Mouse (Mus musculus): ENCODE measurements at regions not wholly inside any gene's neighbourhood (a gene's known extent, or its start where the extent isn't known, plus 50 kb on each side); places are given as distances from the start of the nearest gene placed in this dataset.

DNA sequence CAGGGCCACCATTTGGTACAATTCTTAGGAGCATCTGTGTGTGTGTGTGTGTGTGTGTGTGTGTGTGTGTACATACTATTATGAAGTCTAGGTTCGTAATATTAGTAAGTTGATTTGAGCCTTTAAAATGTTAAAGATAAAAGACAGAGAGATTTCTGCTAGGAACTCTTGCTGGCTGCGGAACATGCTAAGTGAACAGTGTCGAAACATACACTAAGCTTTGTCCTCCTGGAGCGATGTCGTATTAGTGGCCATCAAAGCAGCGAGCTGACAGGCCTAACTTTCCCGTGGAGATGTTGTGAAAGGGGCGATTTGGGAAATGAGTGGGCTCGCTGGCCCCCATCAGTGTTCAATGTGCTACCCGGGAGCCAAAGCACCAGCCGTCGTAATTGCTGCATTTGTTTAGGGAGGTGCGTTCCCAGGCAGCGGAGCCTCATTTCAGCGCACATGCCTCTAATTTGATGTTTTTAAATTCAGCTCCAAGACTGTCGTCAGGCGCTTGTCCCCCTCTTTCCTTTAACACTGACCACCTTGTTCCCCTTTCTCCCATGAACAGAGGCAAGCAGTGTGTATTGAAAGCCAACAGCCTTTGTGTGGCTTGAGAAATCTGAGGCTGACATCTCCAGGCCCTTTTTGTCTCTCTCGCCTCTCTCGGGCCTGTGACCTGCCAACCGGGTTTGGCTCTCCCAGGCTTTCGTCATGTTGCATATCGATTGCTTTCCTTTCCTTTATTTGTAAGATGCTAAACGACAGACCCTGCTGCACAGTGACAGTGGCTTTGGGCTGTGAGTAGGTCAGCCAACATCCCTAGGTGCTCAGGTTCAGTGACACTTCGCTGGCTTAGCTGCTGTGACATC, 426.3 kb downstream of the Sorl1 start:
- intact Hi-C loops (cut with DNase I) = no loop called here

GRCm38 (mm10) chr9:41697160-41697559, 426.9 kb downstream of the Sorl1 start:
- intact Hi-C loops (cut with DNase I) = no loop called here
- no peak for DNase-seq

More for the DNA sequence above, 426.3 kb downstream of the Sorl1 start:
- DNase-seq = no peak

DNA sequence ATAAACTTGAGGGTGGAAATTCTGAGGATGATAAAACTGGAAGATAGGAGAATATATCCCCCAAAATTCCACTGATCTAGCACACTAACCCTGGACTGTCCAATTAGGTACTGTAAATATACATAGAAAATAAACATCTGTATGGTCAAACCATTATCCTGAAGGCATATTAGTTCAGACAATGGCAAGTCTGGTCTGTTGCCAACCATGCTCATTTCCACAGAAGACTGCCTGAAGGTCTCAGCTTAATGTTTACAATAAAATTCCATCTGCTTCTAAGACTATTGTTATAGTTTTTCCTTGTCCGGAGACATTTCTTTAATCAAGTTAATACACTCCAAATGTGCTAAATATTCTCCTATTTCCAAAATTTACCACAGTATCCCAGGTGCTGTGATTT, 441.2 kb downstream of the Sorl1 start:
- intact Hi-C loops (cut with DNase I) = no loop called here

GRCm38 (mm10) chr9:41675656-41676055, 448.4 kb downstream of the Sorl1 start:
- intact Hi-C loops (cut with DNase I) = no loop called here
- DNase-seq = no peak

More for the DNA sequence above, 441.2 kb downstream of the Sorl1 start:
- DNase-seq = no peak

DNA sequence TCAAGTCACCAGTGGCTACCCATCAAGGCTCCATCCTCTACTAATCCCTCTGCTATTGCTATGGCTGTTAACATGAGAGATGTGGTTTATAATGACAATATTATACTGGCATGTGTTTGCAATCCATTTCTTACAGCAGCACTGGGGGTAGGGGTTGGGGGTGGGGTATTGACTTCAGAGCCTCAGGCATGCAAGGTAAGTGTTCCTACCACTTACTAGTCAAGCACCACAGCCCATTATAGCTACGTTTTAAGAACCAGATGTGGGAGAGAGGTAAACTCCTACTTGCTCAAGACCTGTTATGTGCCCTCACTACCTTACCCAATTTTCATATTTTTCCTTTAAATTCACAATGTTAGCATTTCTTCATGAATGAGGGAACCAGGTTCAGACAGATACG, 451.1 kb downstream of the Sorl1 start:
- intact Hi-C loops (cut with DNase I) = no loop called here

DNA sequence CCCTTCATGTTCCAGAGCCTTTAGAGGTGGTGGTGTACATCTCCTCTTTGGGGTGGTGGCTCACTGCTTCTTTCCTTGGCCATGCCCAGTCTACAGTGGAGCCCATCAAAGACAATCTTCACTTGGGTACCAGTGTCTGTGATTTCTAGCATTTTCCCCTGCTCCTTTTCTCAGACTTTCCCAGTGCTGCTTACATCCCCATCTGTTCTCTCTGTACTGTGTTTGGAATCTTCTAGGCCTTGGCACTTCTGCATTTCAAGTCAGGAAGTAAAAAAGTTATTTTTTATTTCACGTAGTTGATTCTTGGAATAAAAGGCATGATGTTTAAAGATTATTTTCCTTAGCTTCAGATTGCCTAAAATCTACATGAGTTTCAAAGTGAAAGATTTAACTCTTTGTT, 455.4 kb downstream of the Sorl1 start:
- intact Hi-C loops (cut with DNase I) = no loop called here
- no peak for DNase-seq

More for the DNA sequence above, 451.1 kb downstream of the Sorl1 start:
- DNase-seq = no peak

DNA sequence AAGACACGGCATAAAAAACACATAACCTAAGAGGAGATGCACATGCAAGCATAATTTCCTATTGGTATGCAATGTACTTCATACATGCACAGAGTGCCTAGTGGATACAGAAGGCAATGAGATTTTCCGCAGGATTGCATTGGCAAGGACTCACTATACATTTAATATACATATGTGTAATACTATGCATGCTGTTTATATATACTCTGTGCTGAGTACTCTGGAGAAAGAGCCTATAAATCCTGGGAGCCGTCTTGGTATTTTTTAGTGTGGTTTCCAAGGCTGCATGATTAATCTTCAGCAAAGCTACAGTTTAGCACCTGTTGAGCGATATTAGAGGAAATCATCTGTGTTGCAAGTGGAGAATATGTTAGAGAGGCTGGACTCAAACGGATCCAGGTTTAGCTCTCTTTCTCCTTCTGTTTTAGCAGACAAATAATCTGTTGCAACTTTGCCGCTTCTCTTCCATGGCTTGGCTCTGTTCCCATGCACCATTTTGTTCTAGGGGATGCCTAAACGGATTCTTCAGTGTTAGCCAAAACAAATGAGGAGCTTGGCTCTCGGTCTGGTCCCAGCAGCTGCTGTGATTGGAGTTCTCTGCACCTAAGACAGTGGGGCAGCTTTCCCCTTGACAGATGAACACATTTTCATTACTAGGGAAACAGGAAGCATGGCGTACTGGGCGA, 459.0 kb downstream of the Sorl1 start:
- intact Hi-C loops (cut with DNase I) = no loop called here
- peak; percentile 59 to 63 for DNase-seq

DNA sequence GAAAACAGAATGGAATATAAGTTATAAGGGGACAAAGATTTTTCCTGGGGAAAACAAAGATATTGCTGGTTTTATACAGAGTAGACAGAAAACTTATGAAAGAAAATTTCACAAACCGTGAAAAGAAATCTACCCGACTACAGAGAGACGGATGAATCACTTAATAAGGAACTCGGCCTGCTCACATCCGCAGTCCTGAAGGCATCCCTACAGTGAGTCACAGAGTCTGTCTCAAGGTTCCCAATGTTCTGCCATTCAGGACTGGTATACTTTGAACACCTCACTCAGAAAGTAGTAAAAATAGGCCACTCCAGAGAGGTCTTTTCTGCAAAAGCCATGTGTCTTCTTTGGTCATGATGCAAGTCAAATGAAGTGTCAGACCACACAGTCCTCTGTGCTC, 463.5 kb downstream of the Sorl1 start:
- intact Hi-C loops (cut with DNase I) = no loop called here
- DNase-seq = no peak

GRCm38 (mm10) chr9:41660011-41660410, 464.1 kb downstream of the Sorl1 start:
- DNase-seq = no peak
- intact Hi-C loops (cut with DNase I) = no loop called here

DNA sequence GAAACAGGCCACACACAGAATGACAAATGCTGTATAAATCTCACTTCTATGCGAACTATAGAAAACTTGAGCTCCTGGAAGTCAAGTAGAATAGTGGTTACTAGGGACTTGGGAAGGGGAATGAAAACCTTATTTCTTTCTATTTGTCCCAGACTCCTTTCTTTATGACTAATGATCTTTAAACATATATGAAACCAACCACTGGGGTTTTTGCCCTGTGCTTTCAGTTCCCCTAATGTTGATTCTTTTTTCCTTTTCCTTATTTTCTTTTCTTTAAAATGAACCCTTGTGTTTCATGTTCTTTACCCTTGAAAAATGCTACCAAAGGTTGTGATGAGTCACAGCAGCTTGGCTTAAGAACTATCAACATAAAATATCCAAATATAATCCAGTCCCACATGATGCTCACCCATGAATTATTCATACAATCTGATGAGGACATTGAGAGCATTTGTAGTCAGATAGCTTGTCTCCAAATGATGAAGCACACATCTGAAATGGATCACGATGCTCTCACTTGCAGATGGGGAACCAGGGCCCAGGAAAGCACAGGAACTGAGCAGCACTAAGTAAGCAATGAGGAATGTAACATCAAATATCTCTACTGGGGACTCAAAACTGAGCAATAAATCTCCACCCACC, 470.2 kb upstream of the Ubash3b start:
- intact Hi-C loops (cut with DNase I) = no loop called here
- DNase-seq = no peak

GRCm38 (mm10) chr9:41621341-41621740, 459.8 kb upstream of the Ubash3b start:
- no peak for DNase-seq
- intact Hi-C loops (cut with DNase I) = no loop called here

DNA sequence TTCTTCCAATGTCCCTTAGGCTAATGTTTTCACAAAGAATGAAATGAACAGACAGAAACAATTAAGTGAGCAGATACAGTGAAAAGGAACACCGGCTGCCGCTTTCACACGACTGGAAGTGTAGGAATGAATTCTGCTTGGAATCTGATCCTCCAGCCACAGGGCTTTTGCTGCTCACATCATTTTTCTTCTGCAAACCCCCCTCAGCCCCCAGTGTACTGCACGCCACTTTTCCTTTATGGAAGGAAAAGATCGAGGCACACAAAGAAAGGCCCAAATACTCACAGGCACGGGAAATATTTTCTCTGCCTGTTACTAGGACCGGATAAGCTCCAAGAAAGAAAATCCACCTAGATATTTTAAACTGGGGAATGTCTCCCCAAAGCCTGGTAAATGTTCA, 452.5 kb upstream of the Ubash3b start:
- intact Hi-C loops (cut with DNase I) = no loop called here
- DNase-seq = no peak

- intact Hi-C loops (cut with DNase I) = no loop called here
- DNase-seq = no peak
Measured at GRCm38 (mm10) chr9:41612802-41613550, 451.5 kb upstream of the Ubash3b start.

DNA sequence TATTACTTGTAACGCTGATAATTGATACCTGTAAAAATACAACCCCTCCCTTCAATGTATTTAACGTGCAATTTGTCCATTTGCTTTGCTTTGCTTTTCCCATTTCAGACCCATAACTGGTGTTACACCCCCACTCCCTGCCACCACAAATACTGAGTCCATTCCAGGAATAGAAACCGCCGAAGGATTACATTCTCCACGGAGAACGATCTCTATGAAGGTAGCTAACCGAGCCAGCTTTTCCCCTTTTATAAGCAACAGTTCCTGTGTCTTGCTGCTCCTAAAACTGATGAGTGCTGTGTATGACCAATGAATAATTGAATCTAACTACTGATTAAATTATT, 450.9 kb upstream of the Ubash3b start:
- intact Hi-C loops (cut with DNase I) = no loop called here

DNA sequence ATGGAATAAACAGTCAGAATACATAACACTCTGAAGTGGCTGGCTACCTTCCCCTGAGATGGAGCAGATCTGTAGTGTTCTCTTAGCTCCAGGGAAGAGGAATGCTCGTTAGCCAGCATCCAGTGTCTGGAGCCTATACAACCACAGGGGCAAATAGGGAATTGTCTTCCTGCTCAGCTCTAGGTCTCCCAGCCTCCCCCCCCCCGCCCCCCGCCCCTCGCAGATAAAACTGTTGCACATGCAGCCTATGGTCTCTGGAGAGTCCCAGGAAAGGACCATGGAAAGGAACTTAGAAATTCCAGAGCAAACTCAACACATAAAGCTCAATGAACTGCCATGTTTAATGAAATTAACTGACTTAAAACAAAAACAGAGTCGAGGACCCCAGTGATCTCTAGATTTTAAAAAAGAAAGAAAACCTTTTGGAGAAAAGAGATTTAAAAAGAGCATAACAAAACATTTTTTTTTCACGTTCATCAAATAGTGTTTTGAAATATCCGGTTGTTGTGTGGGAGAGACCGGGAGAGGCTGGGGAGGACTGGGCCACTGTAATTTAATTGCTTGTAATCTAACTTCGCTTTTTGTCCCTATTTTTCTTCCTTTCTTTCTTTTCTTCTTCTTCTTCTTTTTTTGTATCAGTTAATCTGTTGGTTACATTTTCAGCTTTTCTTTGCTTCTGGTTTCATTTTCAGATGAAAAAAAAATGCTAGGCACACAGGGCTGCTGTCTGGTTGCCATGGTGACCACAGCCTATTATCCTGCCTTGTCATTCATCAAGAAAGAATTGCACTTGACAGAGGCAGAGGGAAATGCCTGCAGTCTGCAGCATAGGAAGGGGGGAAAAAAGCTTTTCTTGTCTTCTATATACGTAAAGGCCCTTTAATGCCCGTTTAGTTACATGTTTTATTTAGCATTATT, 450.3 kb upstream of the Ubash3b start:
- DNase-seq = peak; percentile 37 to 46
- intact Hi-C loops (cut with DNase I) = no loop called here

More for the DNA sequence above, 450.9 kb upstream of the Ubash3b start:
- no peak for DNase-seq

- DNase-seq = no peak
- intact Hi-C loops (cut with DNase I) = no loop called here
Measured at GRCm38 (mm10) chr9:41610347-41610746, 448.9 kb upstream of the Ubash3b start.

- intact Hi-C loops (cut with DNase I) = no loop called here
Measured at GRCm38 (mm10) chr9:41606136-41606535, 444.6 kb upstream of the Ubash3b start.

GRCm38 (mm10) chr9:41604916-41605315, 443.4 kb upstream of the Ubash3b start:
- DNase-seq = no peak
- intact Hi-C loops (cut with DNase I) = no loop called here

More at GRCm38 (mm10) chr9:41606136-41606535, 444.6 kb upstream of the Ubash3b start:
- no peak for DNase-seq

- peak; percentile 25 to 27 for DNase-seq
Measured at GRCm38 (mm10) chr9:41600778-41601177, 439.3 kb upstream of the Ubash3b start.

DNA sequence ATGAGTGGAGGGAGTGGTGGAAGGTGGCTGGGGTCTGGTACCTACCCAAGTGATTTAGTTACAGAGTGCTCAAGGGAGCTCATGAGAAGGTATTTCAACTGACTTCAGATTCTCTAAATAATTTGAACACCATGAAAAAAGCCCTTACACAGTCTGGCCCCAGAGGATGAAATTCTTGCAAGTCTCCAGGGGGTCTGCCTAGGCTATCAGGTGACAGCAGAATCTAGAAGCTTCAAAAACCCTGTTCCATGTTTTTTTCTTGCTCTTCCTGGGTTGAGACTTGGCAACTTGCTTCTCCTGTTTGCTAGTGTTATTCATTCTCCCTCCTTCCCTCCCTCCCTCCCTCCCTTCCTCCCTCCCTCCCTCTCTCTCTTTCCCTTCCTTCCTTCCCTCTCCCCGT, 438.4 kb upstream of the Ubash3b start:
- intact Hi-C loops (cut with DNase I) = no loop called here
- DNase-seq = no peak

More at GRCm38 (mm10) chr9:41600778-41601177, 439.3 kb upstream of the Ubash3b start:
- intact Hi-C loops (cut with DNase I) = no loop called here

Data from heart, postnatal 10 days (tissue).